Mouse (Mus musculus): ENCODE results near the gene Dnah5.

DNA sequence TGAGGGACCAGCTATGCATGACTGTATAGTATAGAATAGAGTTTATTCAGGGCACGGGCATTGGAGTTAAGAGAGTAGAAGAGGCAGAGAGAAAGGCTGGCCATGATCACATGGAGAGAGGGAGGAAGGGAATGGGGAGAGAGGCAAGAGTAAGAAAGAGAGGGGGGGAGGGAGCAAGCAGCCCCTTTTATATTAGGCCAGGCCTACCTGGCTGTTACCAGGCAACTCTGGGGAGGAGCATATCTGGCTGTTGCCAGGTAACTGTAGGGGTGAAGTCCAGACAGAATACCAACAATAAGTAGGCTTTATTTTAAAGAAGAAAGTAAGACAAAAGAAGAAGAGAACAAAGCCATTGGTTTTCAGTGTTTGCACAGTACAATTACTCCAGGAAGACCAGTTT lies 194.9 kb downstream of the Dnah5 start:
- TF ChIP-seq POLR2A (IDR thresholded peaks at IDR 0.05; ENCODE audit: borderline replicate concordance, low read depth, low read length) (no peak), CTCF (IDR thresholded peaks at IDR 0.05; ENCODE audit: low read depth, low read length) (no peak)

All from bone marrow macrophage, adult 2 months (primary cell).